Mouse (Mus musculus) small intestine, adult 2 months (tissue): ENCODE measurements around the gene Ccne1.

Experiments used
- CTCF ChIP-seq: fragments of 200-500 bp; IDR thresholded peaks from 2 replicates; pipeline ENCODE4 v1.5.1; 2012; ENCODE audit warnings: low read depth, mild to moderate bottlenecking, control low read depth, inconsistent platforms, low read length, moderate library complexity, mixed read lengths; ENCODE audit not compliant: insufficient replicate concordance, insufficient read length; ENCODE audit errors: extremely low read depth
- POLR2A ChIP-seq: fragments of 200-500 bp; IDR thresholded peaks from 2 replicates; pipeline ENCODE4 v1.6.1; 2012; ENCODE audit warnings: low read depth, mild to moderate bottlenecking, control low read depth, inconsistent platforms, low read length, moderate library complexity

- no peak for TF ChIP-seq CTCF
- TF ChIP-seq POLR2A, result no peak
Observed at GRCm38 (mm10) chr7:38134471-38134870, 27.1 kb upstream of the Ccne1 start.
